Mouse (Mus musculus): ENCODE measurements around the gene Hras.
A peak's percentile ranks its signal among the peaks of the same experiment; 100 is the strongest.

Hras gene

DNA sequence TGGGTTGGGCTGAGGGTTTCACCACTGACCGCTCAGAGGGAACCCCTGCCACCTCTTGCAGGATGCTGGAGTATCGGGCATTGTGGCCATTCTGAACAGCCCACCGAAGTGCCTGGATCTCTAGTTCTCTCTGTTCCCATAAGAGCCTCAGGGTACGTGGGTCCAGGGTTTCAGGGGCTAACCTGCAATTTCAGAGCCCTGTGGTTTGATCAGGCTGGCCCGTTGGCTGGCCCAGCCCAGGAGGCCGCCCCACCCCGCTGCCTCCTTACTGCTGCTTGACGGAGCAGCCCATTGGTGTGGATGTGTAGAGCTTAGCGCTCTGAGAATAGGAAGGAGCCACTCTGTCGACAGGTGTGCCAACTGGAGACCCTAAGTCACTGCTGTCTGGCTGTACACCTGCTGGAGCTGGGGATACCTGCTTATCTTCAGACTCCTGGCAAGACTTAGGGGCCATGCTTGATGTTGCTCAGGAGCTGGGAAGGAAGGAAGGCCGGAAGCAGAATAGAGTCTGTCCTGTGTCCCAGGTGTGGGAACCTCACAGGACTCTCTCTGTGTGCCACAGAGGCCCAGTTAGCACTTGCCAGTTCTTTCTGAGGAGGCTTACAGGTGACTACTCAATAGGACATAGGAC is 19.9 kb upstream of the Hras start, which contains the start of gene Lmntd2:
Gene Lmntd2 (minus strand): TSS at position 476 of the 631 bp plus-strand sequence.
- no peak for DNase-seq

DNA sequence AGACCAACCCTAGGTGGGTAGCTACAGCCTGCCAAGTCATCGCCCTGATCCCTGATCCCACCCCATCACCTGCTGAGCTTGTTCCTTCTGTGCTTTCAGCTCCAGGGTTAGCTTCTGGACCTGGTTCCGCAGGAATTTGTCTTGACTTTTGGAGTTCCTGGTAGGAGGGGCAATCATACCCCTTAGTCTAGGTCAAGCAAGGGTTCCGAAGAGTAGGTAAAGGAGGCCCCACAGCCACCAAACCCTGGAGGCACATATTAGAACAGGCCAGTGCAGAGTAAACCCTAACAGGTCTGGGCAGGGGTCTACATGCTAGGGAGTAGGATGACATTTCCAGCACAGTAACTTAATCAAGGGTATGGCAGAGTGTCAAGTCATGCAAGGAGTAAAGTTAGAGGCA is 19.3 kb upstream of the Hras start:
- DNase-seq: no peak

DNA sequence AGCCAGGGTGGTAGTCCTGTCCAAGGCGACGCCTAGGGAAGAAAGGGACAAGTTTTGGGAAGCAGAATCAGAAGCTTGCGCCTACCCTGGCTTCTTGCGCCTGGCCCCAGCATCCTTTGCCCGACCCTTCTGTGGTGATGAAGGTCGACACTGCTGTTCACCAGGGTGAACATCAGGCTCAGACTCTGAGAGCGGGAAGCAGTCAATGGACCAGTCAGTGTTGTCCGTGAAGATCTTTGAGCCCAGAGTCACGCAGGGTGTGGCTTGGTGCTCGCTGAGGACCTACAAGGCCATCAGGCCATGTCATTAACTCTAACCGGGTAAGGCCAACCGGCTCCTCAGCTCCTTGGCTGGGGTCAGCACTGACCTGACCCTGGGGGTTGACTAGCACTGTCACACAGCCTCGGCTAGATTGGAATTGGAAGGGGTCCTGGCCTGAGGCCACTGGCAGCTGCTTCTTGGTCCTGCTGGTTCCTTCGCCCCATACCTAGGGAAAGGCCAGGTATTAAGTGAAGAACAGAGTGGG is 16.9 kb upstream of the Hras start:
- DNase-seq: no peak

DNA sequence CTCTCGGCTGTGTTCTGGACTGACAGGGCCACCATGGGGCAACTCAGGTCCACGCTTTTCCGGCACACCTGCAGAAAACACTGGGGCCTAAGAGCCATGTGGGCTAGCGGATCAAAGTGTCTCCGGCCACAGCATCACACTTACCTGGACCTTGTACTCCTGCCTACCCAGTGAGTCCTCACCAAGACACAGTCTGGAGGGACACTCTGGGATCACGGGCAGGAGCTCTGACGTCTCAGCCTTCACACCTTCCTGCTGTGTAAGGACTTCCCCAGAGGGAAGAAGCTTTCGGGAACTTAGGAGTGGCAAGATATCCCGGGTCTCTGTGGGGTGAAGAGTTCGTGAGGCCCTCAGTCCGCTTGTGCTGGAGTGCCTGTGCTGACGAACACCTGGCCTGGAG is 16.3 kb upstream of the Hras start:
- DNase-seq: no peak

DNA sequence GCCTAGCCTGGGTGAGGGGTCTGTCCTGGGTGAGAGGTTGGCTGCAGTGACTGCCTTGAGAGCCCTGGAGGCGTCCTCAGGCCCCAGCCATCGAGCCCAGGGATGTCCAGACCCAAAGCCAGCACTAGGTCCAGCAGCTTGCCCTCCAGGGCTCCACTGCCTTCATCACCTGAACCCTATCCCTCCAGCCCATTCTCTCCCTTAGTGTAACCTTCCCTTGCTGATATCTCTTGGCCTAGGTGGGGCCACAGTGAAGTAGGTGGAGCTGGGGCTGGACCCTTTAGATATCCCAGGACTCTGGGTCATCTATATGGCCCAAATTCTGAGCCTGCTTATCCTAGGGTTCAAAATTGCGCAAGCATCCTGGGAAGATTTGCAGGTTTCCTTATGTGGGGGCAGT is 15.7 kb upstream of the Hras start:
- DNase-seq: no peak

DNA sequence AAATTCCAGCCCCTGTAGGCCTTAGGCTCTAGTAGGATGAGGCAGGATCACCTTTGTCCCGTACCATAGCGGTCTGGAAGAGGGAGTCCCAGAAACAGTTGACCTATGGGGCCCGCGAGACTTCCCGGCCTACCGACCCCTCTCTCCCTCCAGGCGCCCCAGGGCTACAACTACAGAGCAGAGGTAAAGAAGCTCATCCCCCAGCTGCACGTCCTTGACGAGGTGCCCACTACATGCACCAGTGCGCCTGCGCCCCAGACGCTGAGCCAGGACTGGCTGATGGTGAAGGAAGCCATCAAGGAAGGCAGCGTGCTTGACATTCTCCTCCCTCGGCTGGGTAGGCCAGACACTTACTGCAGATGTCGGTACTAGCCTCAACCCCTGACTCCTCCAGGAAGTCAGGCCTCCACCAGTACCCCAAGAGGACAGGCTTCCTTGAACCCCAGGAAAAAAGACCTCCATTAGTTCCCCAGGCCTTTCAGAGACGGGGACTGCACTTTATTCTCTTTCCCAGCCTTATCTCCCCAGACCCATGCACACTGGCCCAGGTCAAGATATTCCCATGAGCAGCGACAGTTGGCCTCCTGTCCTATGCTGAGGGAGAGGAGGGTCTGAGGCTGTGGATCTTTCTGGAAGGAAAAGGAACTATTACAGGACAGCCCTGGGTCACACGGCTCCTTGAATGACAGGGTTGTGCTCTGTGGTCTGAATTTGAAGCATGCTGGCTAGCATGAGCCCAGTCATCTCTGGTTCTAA is 12.6 kb upstream of the Hras start:
- DNase-seq: no peak

DNA sequence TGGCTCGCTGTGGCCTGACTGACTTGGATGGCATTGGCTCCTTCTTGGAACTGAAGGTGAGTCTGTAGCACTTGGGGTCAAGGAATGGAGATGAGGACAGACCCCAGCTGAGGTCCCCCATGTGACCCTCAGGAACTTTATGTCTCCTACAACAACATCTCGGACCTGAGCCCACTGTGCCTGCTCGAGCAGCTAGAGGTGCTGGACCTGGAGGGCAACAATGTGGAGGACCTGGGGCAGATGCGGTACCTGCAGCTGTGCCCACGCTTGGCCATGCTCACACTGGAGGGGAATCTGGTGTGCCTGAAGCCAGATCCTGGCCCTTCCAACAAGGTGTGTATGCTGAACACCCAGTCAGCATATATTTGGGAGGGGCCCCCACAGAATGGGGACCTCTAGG is 11.7 kb upstream of the Hras start:
- DNase-seq: no peak

DNA sequence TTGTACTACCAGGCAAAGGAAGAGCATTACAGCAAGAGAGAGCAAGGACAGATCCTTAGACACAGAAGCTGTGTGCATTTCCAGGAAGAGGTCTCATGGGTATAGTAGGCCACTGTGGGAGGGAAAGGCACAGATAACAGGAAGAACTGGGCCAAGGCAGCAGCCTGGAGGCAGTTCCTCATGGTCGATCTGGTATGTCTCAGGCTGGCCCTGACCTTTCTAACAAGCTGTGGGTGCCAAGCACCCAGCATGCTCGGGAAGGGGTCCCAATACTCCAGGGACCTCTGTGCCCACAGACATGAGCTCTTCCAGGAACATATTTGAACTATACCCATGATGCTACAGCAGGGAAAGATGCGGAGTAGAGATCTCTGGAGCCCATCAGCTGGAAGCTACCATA is 10.7 kb upstream of the Hras start:
- no peak for DNase-seq

DNA sequence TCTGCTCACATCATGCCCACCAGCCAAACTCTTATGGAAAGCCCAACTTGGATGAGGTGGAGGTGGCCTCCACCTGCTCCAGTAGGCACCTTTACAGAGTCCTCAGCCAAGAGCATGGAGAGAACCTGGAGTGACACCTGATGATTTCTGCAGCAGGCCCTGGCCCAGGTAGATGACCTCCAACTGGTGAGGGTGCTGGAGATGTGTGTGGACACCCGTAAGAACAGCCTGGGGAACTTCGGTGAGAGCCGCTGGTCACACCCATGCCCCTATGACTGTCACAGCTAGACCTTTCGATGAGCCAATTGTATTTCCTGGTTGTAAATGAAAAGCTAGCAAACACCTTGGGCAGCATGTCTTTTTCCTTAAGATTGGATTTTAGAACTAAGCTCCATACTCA is 4.3 kb upstream of the Hras start:
- no peak for DNase-seq

DNA sequence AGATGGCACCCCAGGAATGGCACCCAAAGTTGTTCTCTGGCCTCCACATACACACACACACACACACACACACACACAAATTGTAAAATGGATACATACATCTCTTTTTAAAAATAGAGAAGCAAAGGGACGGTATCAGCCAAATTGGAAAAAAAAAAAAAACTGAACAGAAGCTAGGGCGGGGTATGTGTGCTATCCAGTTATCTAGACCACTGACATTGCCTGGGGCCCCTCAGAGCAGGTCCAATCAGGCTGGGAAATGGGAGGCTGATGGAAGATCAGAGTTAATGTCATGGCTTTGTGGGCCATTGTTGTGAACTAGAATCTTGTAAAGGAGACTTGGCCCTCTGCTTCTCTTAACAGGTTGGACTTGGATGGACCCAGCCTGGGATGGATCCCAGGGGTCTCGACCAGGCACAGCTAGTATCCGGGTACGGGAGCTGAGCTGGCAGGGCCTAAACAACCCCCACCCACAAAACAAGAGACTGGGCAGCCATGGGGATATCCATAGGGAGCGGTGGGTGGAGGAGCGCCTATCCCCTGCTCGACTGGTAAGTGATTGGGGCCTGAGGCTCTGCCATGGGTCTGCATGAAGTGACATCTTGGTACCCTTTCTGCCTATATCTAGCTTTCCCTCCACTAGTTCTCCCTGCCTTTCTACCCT is 2.9 kb upstream of the Hras start:
- DNase-seq: no peak

DNA sequence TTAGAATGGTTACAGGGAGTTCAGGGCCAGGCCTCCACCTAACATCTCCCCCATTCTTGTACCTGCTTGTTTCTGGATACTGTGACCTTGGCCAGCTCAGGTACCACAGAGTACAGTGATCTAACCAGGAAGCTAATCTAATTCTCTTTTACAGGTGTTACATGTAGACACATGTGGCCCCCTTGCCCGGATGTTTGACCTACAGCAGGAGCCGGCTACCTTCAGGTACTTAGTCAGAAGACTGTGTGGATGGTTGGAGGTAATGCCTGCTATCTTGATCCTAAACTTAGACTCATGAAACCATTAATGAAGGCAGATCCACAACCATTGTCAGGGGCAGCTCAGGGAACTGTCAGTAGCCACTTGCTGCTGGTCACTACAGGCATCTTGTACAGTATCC is 1.9 kb upstream of the Hras start:
- DNase-seq: no peak

DNA sequence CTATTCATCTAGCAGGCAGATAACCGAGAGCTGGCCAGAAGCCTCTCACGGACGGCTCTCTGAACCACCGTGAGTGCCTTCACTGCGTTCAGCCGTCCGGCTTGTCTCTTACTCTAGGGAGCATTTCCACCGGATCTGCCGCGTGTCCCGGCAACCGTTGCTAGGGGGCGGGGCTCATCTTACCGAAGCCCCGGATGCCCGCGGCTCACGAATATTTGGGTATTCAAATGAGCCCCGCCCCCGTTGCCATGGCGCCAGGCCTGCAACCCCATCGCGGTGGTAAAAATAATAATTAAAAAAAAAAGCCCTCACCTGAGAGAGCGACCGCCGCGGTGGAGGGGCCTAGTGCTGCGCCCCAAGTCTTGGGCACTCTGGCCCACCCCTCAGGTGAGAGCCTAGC is 1.0 kb upstream of the Hras start:
- DNase-seq: peak; percentile 90 to 92

DNA sequence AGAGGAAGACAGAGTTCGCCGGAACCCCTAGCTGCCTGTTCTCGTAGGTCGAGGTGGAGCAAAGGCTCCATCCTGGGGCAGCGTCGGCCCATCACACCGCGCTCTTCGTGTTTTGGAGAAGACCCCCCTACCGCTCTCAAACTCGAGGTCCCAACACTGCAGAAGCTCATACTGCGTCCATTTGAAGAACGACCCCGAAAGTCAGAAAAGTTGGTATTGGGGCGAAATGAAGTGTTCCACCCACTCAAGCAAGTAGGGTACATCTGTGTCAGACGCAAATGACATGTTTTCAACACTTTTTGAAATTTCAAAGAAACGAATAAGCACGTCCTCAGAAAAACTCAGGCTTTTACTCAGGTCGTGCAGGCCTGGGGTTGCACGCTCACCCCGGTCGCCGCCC is 604 bp upstream of the Hras start:
- no peak for DNase-seq

DNA sequence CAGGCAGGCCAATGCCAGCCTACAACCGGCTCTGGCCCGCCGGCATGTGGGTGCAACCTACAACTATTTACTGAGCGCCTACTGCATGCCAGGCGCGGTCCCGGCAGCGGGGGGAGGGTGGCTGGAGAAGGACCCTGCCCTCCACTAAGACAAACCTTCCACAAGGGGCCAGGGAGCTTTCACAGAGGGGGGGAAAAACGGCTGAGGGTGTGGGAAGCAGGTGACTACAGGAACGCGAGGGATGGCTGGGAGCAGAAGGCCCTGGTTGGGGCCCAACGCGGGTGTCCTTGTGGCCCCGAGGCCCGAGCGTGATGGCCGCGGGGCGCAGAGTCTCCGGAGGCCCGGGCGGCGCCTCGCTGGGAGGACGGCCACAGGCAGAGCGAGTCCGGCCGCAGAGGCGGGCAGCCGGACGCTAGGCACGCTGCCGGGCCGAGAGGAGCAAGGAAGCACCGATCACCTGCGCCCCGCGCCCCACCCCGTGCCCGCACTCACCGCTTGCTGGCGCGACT is 403 bp downstream of the Hras start:
- DNase-seq: peak; percentile 55 to 65

DNA sequence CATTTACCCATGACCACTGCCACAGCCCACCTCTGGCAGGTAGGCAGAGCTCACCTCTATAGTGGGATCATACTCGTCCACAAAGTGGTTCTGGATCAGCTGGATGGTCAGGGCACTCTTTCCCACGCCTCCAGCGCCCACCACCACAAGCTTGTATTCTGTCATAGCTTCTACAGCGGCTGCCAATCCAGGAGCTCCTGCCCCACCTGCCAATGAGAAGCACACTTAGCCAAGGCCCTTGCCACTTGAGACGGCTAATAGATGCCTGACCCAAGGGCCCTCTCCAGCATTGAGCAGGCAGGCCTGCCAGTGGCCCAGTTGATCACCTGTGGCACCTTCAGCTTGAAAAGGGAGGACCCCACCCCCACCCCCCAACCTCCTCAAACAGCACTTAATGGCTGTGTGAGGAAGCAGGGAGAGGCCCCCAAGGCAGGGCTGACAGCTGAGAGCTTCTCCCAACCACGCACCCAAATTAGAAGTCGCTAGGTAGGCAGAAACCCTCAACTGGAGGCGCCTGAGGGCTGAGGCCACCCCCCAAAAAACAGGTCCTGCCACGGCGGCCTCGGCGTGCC is 943 bp downstream of the Hras start:
- DNase-seq: peak; percentile 81 to 86

DNA sequence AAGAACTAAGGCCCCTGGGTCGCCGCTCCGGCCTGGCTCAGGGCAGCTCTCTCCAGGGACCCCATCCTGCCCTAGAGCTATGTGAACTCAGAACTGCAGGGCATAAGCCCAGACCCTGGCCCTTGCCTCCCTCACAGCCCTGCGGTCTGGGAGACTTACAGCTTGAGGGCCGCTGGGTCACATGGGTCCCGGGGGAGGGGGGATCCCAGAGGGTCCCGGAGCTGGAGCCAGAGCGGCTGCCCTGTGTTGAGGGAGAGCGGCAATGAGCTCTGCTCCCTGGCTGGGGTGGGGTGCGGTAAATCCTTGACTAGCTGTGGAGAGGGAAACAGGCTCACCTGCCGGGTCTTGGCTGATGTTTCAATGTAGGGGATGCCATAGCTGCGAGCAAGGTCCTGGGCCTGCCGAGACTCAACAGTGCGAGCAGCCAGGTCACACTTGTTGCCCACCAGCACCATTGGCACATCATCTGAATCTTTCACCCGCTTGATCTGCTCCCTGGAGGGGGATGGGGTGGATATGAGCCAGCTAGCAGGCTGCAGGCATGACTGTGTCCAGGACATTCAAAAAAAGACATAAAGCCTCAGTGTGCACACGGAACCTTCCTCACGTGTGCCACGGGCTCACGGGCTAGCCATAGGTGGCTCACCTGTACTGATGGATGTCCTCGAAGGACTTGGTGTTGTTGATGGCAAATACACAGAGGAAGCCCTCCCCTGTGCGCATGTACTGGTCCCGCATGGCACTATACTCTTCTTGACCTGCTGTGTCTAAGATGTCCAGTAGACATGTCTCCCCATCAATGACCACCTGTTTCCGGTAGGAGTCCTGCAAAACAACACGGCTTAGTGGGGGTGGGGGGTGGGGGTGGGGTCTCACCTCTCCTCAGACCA is 1.8 kb downstream of the Hras start:
- DNase-seq: no peak

DNA sequence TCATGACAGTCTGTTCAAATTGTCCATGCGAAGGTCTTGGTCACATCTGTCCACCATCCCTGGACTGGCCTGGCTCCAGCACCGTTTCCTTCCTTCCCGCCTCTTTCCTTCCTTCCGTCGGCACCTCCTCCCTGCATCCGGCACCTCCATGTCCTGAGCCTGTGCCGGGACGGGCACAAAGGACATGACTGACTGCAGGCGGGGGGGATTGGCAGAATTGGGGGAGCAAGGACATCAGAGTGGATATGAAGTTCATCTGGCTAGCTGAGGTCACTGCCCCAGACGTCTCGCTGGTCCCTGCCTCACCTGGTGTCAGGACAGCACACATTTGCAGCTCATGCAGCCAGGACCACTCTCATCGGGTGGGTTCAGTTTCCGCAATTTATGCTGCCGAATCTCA is 2.8 kb downstream of the Hras start:
- peak; percentile 17 to 43 for DNase-seq

DNA sequence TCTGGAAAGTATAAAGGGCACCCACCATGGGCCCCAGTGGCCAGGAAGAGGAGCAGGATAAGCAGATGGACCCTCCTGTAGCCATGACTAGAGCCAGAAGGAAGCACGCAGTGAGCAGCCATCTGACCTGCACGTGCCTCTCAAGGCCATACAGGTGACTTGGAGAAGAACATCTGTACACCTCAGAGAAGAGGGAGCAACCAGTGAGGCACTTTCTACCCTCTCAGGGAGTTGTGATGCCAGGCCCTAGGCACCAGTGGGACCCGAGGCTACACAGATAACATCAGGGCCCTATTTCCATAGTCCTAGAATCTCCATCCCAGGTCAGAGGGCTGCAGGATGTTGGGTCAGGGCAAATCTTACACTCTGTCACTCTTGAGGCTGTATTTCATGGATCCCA is 3.6 kb downstream of the Hras start:
- no peak for DNase-seq

DNA sequence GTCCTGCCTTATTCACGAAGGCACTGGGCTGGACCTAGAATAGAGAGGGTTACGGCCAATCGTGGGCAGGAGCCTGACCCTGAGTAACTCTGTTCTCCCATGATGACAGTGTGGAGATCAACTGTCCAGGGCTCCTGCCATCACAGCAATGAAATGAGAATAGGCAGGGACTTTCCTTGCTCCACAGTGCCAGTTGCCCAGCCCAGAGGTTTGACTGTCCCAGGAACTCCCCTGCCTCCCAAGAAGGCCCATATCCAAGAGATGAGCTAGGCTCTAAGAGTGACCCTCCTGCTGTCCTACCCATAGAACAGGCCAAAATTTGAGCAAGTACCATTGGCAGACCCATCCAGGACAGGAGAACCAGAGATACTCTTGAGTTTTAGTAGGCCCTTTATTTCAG is 5.1 kb downstream of the Hras start:
- DNase-seq: no peak

DNA sequence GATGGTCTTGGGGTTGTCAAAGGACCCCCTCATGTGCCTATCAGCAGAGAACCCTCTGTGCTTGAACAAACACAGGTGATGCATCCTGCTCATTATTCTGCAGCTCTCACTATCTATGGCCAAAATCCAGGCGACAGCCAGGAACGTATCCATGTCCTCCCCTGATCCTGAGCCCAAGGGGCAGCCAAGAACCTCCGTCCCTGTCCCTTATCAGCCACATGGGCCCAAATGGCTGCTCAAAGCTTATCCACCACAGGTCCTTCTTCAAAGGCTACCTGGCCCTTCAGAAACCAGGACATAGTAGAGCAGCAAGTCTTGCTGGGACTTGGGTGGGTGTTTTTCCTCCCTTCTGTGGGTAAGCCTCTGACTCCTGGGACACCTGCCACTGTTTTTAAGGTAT is 5.6 kb downstream of the Hras start:
- DNase-seq: no peak

DNA sequence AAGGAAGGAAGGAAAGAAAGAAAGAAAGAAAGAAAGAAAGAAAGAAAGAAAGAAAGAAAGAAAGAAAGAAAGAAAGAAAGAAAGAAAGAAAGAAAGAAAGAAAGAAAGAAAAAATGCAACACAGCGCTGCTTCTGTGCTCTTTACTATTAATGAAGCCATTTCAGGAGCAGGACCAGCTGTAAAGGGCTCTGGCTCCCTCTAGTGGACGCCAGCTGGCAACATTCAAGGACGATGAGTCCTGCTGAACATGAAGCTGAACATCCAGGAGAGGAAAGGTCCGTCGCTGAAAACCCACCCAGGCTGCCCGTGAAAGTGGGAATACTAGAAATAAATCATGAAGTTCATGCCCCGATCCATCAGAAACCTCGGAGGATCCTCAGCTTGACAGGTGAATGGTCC is 17.6 kb downstream of the Hras start:
- DNase-seq: peak; percentile 85 to 88

DNA sequence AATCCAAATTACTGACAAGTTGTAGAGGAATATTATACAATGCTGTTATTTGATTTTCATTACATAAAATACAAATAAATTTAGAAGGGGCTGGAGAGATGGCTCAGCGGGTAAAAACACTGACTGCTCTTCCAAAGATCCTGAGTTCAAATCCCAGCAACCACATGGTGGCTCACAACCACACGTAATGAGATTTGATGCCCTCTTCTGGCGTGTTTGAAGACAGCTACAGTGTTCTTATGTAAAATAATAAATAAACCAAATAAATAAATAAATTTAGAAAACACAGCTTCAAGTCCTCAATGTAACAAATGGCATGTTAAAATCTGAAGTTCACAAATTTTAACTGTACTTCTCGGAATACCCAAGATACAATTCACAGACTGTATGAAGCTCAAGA is 18.7 kb downstream of the Hras start:
- DNase-seq: no peak

Data from lung, adult 18-20 months (tissue).